Mouse (Mus musculus) heart, postnatal 14 days (tissue): ENCODE measurements around the gene Ankrd2. TPM values are rescaled to one million over a fixed set of nuclear protein-coding genes. Genes with fewer than 3 reads are reported as not detected.
A peak's percentile ranks its signal among the peaks of the same experiment; 100 is the strongest.

Source experiments
- DNase-seq, 2 experiments: peaks; one replicate each; pipeline ENCODE4 v3.0.0; 2021 to 2022
- intact Hi-C: fragments of 180-260 bp; cut with DNase I; formaldehyde crosslinking; loops from one replicate; pipeline ENCODE4 v1.15.1; 2025
- long read RNA-seq, 2 experiments: library from polyadenylated mRNA; stranded (forward); transcript quantifications; one replicate each; pipeline ENCODE4 v2.0.0; 2021
- total RNA-seq, 2 experiments: library from RNA; stranded (reverse); gene quantifications; 2 replicates each; pipeline ENCODE4 v1.2.3; 2021

The Ankrd2 gene
- not detected for total RNA-seq
- long read RNA-seq, experiment 1, result 0 reads
- long read RNA-seq, experiment 2, result 0 reads

DNA sequence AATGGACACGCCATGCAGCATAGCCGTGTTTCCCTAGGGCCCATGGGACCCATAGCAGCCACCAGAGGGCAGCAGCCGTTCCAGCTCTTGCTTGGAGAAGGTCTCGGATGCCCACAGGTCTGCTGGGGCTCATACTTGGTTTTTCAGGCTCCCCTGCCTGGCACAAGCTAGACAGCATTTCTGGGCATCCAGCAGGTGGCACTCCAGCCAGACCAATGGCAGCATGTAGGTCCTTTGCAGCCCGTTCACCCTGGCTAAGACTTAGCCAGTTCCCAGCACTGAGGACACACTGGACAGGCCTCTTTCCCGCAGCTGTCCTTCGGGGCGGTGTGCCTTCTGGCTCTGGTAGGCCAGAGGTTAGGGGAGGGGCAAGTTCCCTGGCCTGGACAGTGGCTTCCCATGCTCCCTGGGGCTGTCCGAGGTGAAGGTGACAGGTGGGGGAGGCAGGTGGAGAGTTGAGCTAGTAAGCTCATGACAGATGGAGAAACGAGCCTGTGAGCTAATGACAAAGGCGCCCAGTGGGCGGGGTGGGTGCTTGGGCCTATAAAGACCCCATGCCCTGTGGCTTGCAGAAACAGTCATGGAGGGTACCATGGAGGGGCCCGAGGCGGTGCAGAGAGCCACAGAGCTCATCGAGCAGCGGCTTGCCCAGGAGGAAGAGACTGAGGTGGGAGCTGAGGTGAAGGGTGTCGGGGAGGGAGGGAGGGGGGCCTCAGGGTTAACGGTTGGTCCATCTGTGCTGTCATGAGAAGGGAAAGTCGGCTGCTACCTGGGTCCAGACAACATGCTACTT is at the start of gene Ankrd2:
Gene Ankrd2 (plus strand): TSS at position 545 of the 793 bp plus-strand sequence.
- DNase-seq, result peak; percentile 82 to 89
- intact Hi-C loops, result loop anchor here (2.0 to 5.0 kb wide), 4 partner anchors 33 to 132 kb away; partner anchors contain the start of genes Marveld1 and Morn4

DNA sequence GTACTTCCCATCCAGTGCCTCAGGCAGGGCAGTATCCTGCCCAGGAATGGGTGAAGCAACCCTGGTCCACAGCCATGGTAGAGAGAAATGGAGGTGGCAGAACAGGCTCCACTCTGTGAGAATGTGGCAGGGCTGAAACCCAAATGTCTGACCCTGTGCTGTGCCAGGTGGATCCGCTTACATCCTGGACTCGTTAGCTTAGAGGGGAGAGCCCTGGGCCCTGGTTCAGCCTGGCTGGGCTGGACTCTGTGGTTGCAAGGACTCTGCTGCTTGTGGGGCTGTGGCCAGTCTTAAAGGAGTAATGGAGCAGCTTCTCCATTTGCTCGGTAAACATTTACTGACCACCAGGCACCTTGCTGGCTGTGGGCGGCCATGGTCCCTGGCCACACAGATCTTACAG is 48.6 kb upstream of the Ankrd2 start:
- no peak for DNase-seq
- intact Hi-C loops, result no loop called here

DNA sequence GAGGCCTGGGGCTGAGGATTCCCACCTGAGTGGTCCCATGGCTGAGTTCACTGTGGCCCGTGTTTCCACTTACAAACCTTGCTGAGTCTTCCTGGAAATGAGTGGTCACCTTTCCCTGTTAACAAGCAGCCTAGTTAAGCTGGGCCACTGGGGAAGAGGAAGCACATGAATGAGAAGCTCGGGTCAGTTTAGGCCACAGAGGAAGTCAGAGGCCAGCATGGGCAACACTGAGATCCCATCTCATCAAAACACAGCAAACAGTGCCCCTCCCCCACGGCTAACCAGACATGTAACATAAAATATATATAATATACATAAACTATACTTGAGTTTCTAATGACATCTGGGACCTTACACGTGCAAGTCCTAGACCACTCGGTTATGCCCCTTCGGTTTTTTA is 46.0 kb upstream of the Ankrd2 start:
- no peak for DNase-seq
- intact Hi-C loops, result no loop called here

- DNase-seq, result no peak
- intact Hi-C loops, result no loop called here
These were observed 43.8 kb upstream of the Ankrd2 start for GRCm38 (mm10) chr19:41991926-41992477.

DNA sequence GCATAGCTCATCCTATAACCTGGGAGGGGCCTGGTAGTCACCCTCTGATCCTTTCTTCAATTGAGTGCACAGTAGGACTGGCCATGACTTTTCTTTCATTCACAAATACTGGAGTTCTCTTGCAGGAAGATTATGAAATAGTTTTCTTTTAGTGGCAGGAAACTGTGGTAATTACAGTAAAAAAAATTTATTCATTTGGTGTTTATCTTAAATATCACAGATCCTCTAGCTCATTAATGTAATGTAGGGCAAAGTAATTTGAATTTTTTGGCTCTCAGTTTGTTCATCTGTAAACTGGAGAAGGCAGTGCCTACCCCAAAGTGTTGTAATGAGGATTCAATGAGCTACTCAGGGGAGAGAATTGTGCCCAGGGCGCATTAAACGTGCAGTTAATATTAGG is 42.8 kb upstream of the Ankrd2 start:
- intact Hi-C loops, result no loop called here
- DNase-seq, result no peak

- intact Hi-C loops, result no loop called here
- peak; percentile 85 to 90 for DNase-seq
These were observed 42.3 kb upstream of the Ankrd2 start for GRCm38 (mm10) chr19:41993484-41993883.

- intact Hi-C loops, result no loop called here
- no peak for DNase-seq
These were observed 41.8 kb upstream of the Ankrd2 start for GRCm38 (mm10) chr19:41994023-41994422.

- DNase-seq, result no peak
- intact Hi-C loops, result no loop called here
These were observed 40.3 kb upstream of the Ankrd2 start for GRCm38 (mm10) chr19:41995483-41995882.

GRCm38 (mm10) chr19:41997090-41997489 is 38.7 kb upstream of the Ankrd2 start:
- intact Hi-C loops, result loop anchor here (1.0 kb wide), 1 partner anchor 16 kb away; the partner anchor contains the start of genes Mms19 and Ubtd1

GRCm38 (mm10) chr19:41998770-41999548 is 36.8 kb upstream of the Ankrd2 start:
- intact Hi-C loops, result no loop called here
- peak in 1 of 2 experiments; percentile 27 for DNase-seq

More at GRCm38 (mm10) chr19:41997090-41997489, 38.7 kb upstream of the Ankrd2 start:
- no peak for DNase-seq

- intact Hi-C loops, result no loop called here
These were observed 36.0 kb upstream of the Ankrd2 start for GRCm38 (mm10) chr19:41999688-42000283.

DNA sequence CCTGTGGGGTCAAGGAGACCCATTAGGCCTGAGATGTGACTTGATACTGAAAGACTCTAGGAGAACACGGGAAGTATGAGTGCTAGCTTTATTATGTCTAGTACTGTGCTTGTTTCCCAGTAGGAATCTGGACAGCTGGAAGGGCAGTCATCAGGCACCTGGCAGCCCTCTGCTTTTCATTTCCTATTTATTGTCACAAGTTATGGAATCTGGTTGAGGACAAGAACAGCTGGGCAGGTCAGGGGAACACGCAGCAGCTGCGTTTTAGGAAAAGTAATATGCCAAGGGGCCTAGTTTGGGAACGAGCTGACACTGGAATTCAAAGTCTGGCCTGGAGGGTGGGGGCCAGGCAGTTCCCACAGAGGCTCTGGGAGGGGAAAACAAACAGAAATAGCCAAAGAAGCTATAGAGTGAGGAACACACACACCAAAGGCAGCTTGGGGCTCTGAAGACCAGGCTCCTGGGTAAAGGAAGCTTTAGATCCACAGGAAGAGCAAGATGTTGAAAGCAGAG is 35.3 kb upstream of the Ankrd2 start:
- intact Hi-C loops, result no loop called here
- DNase-seq, result peak; percentile 23 to 51

More at GRCm38 (mm10) chr19:41999688-42000283, 36.0 kb upstream of the Ankrd2 start:
- DNase-seq, result peak in 1 of 2 experiments; percentile 29

DNA sequence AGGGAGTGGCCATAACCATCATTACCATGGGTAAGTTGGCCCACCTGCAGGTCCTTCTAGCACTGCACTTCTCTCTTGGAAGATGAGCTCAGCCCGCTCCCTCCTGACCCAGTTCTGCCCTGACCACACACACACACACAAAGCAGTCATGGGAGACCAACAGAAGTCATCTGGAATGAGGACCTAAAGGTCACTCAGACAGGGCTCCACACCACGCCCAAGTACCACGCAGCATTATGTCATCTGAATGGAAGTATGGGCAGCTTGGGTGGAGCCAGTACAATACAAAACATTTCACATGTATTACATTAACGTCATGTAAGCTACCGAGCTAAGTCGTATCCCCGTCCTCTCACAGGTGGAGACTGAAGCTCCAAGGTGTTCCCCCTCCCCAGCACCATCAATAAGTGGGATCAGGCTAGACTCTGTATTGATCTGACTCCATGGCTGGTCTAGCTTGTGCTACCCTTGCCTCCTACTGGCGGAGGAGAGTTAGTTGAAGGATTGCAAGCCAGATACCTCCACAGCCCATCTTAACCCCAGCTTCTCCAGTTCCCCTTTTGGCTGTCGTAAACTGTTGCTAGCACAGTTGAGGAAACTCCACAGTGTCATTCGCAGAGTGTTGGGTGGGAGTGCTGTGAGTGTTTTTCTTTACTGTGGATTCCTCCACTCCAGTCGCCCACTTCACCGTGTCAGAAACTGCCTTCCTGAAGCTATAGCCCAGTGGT is 34.4 kb upstream of the Ankrd2 start:
- no peak for DNase-seq
- intact Hi-C loops, result no loop called here

DNA sequence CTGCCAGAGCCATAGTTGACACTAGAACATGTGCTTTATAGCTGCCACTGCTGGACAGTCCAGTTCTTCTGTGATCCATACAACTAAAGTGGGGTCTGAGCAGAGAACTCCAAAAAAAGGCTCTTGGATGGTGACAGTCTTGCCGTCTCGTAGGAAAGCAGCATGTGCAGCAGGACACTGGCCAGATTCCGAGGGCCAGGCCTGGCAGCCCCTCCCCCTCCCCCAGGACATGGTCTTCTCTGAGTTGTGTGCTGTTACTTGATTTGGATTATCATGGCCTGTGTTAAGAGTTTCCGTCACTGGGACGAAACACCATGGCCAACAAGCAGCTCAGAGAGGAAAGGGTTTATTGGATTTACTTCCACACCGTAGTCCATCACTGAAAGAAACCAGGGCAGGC is 31.5 kb upstream of the Ankrd2 start:
- intact Hi-C loops, result no loop called here
- no peak for DNase-seq

DNA sequence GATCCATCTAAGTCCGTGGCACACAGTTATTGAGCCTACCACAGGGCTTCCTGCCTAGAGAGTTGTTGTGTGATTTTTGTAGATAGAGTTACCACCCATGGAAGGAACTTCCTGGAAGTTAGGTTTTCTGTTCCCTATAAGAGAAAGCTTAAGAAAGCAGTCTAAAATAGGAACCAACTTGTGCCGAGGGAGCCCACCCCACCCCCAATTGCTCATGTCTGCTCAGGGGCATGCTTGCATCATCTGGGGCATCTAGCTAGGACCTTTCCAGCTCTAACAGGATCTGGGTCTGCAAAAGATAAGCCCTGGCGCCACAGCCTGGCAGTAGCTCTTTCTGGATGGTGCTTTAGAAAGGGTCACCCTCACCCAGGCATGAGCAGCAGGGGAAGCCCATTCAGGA is 30.2 kb upstream of the Ankrd2 start:
- DNase-seq, result peak in 1 of 2 experiments; percentile 27
- intact Hi-C loops, result no loop called here

DNA sequence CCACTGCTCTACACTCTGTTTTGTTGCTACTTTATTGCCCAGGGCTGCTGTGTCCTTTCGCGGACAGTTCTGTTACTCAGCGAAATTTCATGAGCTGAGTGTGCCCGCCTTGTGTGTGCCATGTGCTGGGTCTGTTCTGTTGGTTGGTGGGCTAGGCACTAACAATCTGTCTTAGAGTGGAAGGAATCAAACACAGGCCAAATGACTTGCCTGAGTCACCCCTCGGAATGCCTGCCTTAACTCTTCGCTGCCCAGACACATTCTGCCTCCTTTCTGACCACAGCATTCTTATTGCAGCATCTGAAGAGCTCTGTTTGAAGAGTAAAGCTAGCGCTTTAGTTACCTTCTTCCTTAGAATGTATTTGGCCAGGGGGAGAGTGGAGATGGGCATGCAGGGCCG is 29.2 kb upstream of the Ankrd2 start:
- intact Hi-C loops, result no loop called here
- DNase-seq, result no peak

DNA sequence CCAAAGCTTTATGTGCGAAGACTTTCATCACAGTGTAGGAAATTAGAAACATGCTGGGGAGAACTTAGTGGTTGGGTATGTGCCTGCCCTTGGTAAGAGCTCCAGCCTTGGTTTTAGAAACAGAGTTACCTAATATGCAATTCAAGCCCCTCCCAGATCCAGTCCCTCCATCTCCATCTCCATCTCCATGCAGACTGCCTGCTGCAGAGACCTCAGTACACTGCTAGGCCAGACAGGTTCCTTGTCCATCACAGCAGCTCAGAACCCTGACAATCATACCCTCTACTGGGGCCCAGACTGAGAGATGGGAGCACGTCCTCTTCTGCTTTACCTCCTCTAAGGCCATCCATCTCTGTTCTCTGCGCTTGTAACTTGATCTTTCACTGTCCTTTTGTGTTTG is 27.2 kb upstream of the Ankrd2 start:
- intact Hi-C loops, result no loop called here
- DNase-seq, result no peak

GRCm38 (mm10) chr19:42009067-42009466 is 26.7 kb upstream of the Ankrd2 start:
- no peak for DNase-seq
- intact Hi-C loops, result no loop called here

DNA sequence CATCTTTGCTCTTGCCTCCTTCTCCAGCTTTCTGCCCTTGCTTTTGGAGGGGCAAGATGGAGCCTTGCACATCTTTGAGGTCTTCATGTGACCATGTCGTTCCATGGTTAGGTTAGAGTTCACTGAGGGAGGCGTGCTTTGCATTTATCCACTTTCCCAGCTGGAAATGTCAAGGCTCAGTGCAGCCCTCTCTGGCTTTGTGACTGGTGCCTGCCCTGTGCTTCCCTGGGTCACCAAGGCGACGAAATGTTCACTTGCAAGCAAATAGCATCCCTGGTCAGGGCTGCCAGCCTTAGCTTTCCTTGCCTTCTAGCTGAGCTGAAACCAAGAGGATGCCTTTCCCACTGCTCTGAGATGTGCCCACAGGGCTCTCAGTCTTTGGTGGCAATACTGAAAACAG is 25.4 kb upstream of the Ankrd2 start:
- no peak for DNase-seq
- intact Hi-C loops, result no loop called here

DNA sequence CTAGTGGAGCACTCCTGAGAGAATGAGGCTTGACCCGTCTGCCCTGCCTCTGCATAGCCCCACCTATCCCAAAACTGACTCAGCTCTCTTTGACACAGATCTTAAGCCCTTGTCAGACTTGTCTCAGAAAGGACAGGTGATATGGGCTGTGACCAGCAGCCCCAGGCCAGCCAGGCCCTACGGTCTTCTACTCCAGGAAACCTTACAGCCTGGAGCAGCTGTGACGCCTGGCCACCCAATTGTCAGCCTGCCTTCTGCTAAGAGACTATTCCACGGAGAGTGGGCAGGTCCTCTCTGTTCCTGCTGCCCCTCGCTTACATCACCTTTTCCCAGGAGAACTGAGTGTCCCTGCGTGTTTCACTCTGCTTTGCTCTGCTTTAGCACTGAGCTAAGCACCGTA is 24.7 kb upstream of the Ankrd2 start:
- intact Hi-C loops, result no loop called here
- no peak for DNase-seq
